Mouse (Mus musculus): Measurements from ENCODE around the gene Parva. TPM values are rescaled to one million over a fixed set of nuclear protein-coding genes. Genes with fewer than 3 reads are reported as not detected.

The Parva gene
- polyA plus RNA-seq, 1 experiment from 2014 or later = 8.6 TPM

- ATAC-seq = no peak
- Histone ChIP-seq H3K9me3 (ENCODE audit: low read length) (no peaks in the 10 kb centered on the region), H3K27ac (ENCODE audit: low read depth) (no peak overlapping the region), H3K4me3 (ENCODE audit: low read depth, low read length) (no peak overlapping the region), H3K36me3 (replicated peaks; ENCODE audit: insufficient read depth, low read length) (no peaks in the 10 kb centered on the region), H3K4me1 (ENCODE audit: insufficient read depth) (no peaks in the 10 kb centered on the region), H3K9ac (replicated peaks) (no peak overlapping the region), H3K4me2 (ENCODE audit: low read depth, low read length) (no peak overlapping the region), H3K27me3 (ENCODE audit: insufficient read depth, low read length) (no peaks in the 10 kb centered on the region)
- DNase-seq = no peak
- 50% methylated on average over 3 of the region's 3 CpGs for WGBS (ENCODE audit: insufficient replicate concordance)
- TF ChIP-seq CTCF (IDR thresholded peaks at IDR 0.05; ENCODE audit: low read depth) (no peak), EP300 (IDR thresholded peaks at IDR 0.05; ENCODE audit: low read depth) (no peak)
Measured at GRCm38 (mm10) chr7:112600163-112600562, 172.9 kb downstream of the Parva start.

GRCm38 (mm10) chr7:112602966-112603365, 175.7 kb downstream of the Parva start:
- TF ChIP-seq EP300 (IDR thresholded peaks at IDR 0.05; ENCODE audit: low read depth) (no peak), CTCF (IDR thresholded peaks at IDR 0.05; ENCODE audit: low read depth) (no peak)
- 86% methylated on average over 5 of the region's 5 CpGs for WGBS (ENCODE audit: insufficient replicate concordance)
- Histone ChIP-seq H3K27me3 (ENCODE audit: insufficient read depth, low read length) (no peaks in the 10 kb centered on the region), H3K36me3 (replicated peaks; ENCODE audit: insufficient read depth, low read length) (no peaks in the 10 kb centered on the region), H3K4me1 (ENCODE audit: insufficient read depth) (no peaks in the 10 kb centered on the region), H3K9ac (replicated peaks) (no peak overlapping the region), H3K27ac (ENCODE audit: low read depth) (no peak overlapping the region), H3K4me2 (ENCODE audit: low read depth, low read length) (no peak overlapping the region), H3K4me3 (ENCODE audit: low read depth, low read length) (no peak overlapping the region), H3K9me3 (ENCODE audit: low read length) (no peaks in the 10 kb centered on the region)
- DNase-seq = no peak
- no peak for ATAC-seq

- no peak for DNase-seq
- TF ChIP-seq CTCF (IDR thresholded peaks at IDR 0.05; ENCODE audit: low read depth) (no peak), EP300 (IDR thresholded peaks at IDR 0.05; ENCODE audit: low read depth) (no peak)
- no peak overlapping the region for H3K4me3 ChIP-seq (ENCODE audit: low read depth, low read length)
- H3K27me3 ChIP-seq (ENCODE audit: insufficient read depth, low read length) = no peaks in the 10 kb centered on the region
- no peaks in the 10 kb centered on the region for H3K9me3 ChIP-seq (ENCODE audit: low read length)
- no peak overlapping the region for H3K9ac ChIP-seq (replicated peaks)
- no peaks in the 10 kb centered on the region for H3K4me1 ChIP-seq (ENCODE audit: insufficient read depth)
- 77% methylated on average over 10 of the region's 10 CpGs for WGBS (ENCODE audit: insufficient replicate concordance)
- H3K36me3 ChIP-seq (replicated peaks; ENCODE audit: insufficient read depth, low read length) = no peaks in the 10 kb centered on the region
- H3K27ac ChIP-seq (ENCODE audit: low read depth) = no peak overlapping the region
- no peak overlapping the region for H3K4me2 ChIP-seq (ENCODE audit: low read depth, low read length)
- no peak for ATAC-seq
Measured at GRCm38 (mm10) chr7:112603496-112604170, 176.3 kb downstream of the Parva start.

- H3K27me3 ChIP-seq (ENCODE audit: insufficient read depth, low read length) = no peaks in the 10 kb centered on the region
- H3K9ac ChIP-seq (replicated peaks) = no peak overlapping the region
- H3K27ac ChIP-seq (ENCODE audit: low read depth) = no peak overlapping the region
- WGBS (ENCODE audit: insufficient replicate concordance) = 76% methylated on average over 8 of the region's 8 CpGs
- no peak overlapping the region for H3K4me2 ChIP-seq (ENCODE audit: low read depth, low read length)
- no peaks in the 10 kb centered on the region for H3K9me3 ChIP-seq (ENCODE audit: low read length)
- no peaks in the 10 kb centered on the region for H3K36me3 ChIP-seq (replicated peaks; ENCODE audit: insufficient read depth, low read length)
- no peaks in the 10 kb centered on the region for H3K4me1 ChIP-seq (ENCODE audit: insufficient read depth)
- DNase-seq (no peak), ATAC-seq (no peak)
- no peak overlapping the region for H3K4me3 ChIP-seq (ENCODE audit: low read depth, low read length)
- no peak for TF ChIP-seq CTCF (IDR thresholded peaks at IDR 0.05; ENCODE audit: low read depth)
- no peak for TF ChIP-seq EP300 (IDR thresholded peaks at IDR 0.05; ENCODE audit: low read depth)
Measured at GRCm38 (mm10) chr7:112604209-112604608, 176.9 kb downstream of the Parva start.

GRCm38 (mm10) chr7:112614046-112614790, 186.9 kb downstream of the Parva start:
- TF ChIP-seq EP300 (IDR thresholded peaks at IDR 0.05; ENCODE audit: low read depth) = no peak
- no peak for TF ChIP-seq CTCF (IDR thresholded peaks at IDR 0.05; ENCODE audit: low read depth)
- no peaks in the 10 kb centered on the region for H3K27me3 ChIP-seq (ENCODE audit: insufficient read depth, low read length)
- H3K9ac ChIP-seq (replicated peaks) = no peak overlapping the region
- DNase-seq (no peak), ATAC-seq (no peak)
- no peak overlapping the region for H3K4me3 ChIP-seq (ENCODE audit: low read depth, low read length)
- 74% methylated on average over 3 of the region's 3 CpGs for whole genome bisulfite sequencing (ENCODE audit: insufficient replicate concordance)
- H3K36me3 ChIP-seq (replicated peaks; ENCODE audit: insufficient read depth, low read length) = no peaks in the 10 kb centered on the region
- H3K4me2 ChIP-seq (ENCODE audit: low read depth, low read length) = no peak overlapping the region
- H3K4me1 ChIP-seq (ENCODE audit: insufficient read depth) = no peaks in the 10 kb centered on the region
- H3K9me3 ChIP-seq (ENCODE audit: low read length) = no peaks in the 10 kb centered on the region
- no peak overlapping the region for H3K27ac ChIP-seq (ENCODE audit: low read depth)

GRCm38 (mm10) chr7:112614791-112615668, 187.7 kb downstream of the Parva start:
- TF ChIP-seq CTCF (IDR thresholded peaks at IDR 0.05; ENCODE audit: low read depth) (no peak), EP300 (IDR thresholded peaks at IDR 0.05; ENCODE audit: low read depth) (no peak)
- Histone ChIP-seq H3K9me3 (ENCODE audit: low read length) (no peaks in the 10 kb centered on the region), H3K9ac (replicated peaks) (no peak overlapping the region), H3K27ac (ENCODE audit: low read depth) (no peak overlapping the region), H3K4me3 (ENCODE audit: low read depth, low read length) (no peak overlapping the region), H3K27me3 (ENCODE audit: insufficient read depth, low read length) (no peaks in the 10 kb centered on the region), H3K36me3 (replicated peaks; ENCODE audit: insufficient read depth, low read length) (no peaks in the 10 kb centered on the region), H3K4me1 (ENCODE audit: insufficient read depth) (no peaks in the 10 kb centered on the region), H3K4me2 (ENCODE audit: low read depth, low read length) (no peak overlapping the region)
- DNase-seq = peak; percentile 22
- no peak for ATAC-seq
- 59% methylated on average over 10 of the region's 10 CpGs for WGBS (ENCODE audit: insufficient replicate concordance)
